Mouse (Mus musculus) gastrocnemius, adult 2 months (tissue): ENCODE results near the gene Gm10491. TPM values are rescaled to one million over a fixed set of nuclear protein-coding genes. Genes with fewer than 3 reads are reported as not detected.
A peak's percentile ranks its signal among the peaks of the same experiment; 100 is the strongest.
"Not testable (repeated sequence)": the region's sequence is repeated elsewhere in the genome, so short reads cannot be mapped to it uniquely, and the experiment has no call there.

Experiments used
- DNase-seq: peaks from one replicate; pipeline ENCODE4 v3.0.0; 2022
- H3K27ac ChIP-seq: fragments of 200-600 bp; 2 replicates; pipeline ENCODE4 v1.8.1; 2022; ENCODE audit warnings: mild to moderate bottlenecking
- H3K4me3 ChIP-seq: fragments of 200-600 bp; 2 replicates; pipeline ENCODE4 v1.8.1; 2022; ENCODE audit warnings: mild to moderate bottlenecking, moderate library complexity
- CTCF ChIP-seq: fragments of 200-600 bp; IDR thresholded peaks from 2 replicates; pipeline ENCODE4 v1.8.1; 2022; ENCODE audit warnings: antibody characterized with exemption, mild to moderate bottlenecking, moderate library complexity
- intact Hi-C: fragments of 180-260 bp; cut with DNase I; formaldehyde crosslinking; loops from one replicate; pipeline ENCODE4 v1.15.1; 2025
- total RNA-seq, 2 experiments: library from RNA; stranded (reverse); gene quantifications; 2 replicates each; pipeline ENCODE4 v1.2.3; 2021

Gene Gm10491
- total RNA-seq, 2 experiments from 2014 or later: not detected

DNA sequence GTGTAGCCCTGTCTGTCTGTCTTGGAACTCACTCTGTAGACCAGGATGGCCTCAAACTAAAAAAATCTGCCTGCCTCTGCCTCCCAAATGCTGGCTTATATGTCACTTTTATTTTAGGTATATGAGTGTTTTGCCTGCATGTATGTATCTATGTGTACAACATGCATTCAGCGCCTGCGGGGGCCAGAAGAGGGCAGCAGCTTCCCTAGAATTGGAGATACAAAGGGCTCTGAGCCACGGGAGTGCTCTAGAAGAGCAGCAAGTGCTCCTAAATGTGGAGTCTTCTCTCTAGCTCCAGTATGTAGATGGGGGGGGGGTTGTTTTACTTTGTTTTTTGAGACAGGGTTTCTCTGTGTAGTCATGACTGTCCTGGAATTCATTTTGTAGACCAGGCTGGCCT lies 8.0 kb upstream of the Gm10491 start:
- H3K27ac ChIP-seq, intact Hi-C loops, DNase-seq, H3K4me3 ChIP-seq: not testable (repeated sequence)
- TF ChIP-seq CTCF: peak; percentile 38

DNA sequence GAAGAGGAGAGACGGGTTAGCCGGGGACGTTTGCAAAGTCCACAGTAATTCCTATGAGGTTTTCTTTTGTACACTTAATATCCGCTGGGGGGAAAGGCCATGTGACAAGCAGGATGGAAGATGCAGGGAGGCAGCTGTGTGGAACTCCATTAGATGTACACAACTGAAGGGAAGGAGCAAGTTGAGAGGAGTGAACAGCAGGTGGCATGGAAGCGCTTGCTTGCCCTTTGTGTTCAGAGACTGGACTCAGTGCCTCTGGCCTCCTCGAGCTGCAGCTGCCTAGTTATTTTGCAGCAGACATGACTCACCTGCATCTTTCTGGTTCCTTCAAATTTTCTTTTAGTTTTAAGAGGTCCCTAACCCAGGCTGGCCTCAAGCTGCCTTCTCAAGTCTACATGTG lies 2.8 kb upstream of the Gm10491 start:
- intact Hi-C loops: loop anchor here (5.0 kb wide), 1 partner anchor 107 kb away; the partner anchor contains the start of gene Glod5
- no peak overlapping the region for H3K27ac ChIP-seq
- no peak for DNase-seq
- H3K4me3 ChIP-seq: no peak overlapping the region
- TF ChIP-seq CTCF: peak; percentile 5; the same call in 1 of the 2 replicates

DNA sequence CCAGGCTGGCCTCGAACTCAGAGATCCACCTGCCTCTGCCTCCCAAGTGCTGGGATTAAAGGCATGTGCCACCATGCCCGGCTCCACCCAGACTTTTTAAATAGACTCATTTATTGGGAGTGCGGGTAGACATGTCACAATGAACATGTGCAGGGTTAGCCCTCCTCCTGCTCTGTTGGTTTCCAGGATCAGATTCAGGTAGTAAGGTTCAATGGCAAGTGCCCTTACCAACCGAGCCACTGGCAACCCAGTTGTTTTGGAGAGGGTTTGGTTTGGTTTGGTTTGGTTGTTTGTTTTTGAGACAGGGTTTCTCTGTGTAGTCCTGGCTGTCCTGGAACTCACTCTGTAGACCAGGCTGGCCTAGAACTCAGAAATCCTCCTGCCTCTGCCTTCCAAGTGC lies 1.6 kb upstream of the Gm10491 start, which contains the start of gene Gm10490:
Gene Gm10490, plus strand, starts transcription at position 301 of the 400 bp plus-strand sequence.
- H3K27ac ChIP-seq, DNase-seq, H3K4me3 ChIP-seq, intact Hi-C loops: not testable (repeated sequence)

DNA sequence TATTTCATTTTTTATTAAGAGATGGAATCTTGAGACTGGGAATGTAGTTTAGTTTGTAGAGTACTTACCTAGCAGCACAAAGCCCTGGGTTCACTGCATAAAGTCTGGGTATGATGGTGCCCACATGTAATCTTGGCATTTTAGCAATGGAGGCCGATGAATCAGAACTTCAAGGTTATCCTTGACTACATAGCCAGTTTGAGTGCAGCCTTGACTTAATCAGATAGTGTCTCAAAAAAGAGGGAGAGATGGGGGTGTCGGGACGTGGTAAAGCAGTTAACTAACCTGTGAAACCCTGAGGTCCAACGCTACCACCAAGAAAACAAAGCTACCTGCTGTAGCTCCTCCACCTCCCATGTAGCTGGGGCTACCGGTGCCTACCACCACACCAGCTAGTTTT lies 3.2 kb downstream of the Gm10491 start:
- no peak for TF ChIP-seq CTCF
- intact Hi-C loops: no loop called here
- Histone ChIP-seq H3K4me3 (no peak overlapping the region), H3K27ac (no peak overlapping the region)
- no peak for DNase-seq

DNA sequence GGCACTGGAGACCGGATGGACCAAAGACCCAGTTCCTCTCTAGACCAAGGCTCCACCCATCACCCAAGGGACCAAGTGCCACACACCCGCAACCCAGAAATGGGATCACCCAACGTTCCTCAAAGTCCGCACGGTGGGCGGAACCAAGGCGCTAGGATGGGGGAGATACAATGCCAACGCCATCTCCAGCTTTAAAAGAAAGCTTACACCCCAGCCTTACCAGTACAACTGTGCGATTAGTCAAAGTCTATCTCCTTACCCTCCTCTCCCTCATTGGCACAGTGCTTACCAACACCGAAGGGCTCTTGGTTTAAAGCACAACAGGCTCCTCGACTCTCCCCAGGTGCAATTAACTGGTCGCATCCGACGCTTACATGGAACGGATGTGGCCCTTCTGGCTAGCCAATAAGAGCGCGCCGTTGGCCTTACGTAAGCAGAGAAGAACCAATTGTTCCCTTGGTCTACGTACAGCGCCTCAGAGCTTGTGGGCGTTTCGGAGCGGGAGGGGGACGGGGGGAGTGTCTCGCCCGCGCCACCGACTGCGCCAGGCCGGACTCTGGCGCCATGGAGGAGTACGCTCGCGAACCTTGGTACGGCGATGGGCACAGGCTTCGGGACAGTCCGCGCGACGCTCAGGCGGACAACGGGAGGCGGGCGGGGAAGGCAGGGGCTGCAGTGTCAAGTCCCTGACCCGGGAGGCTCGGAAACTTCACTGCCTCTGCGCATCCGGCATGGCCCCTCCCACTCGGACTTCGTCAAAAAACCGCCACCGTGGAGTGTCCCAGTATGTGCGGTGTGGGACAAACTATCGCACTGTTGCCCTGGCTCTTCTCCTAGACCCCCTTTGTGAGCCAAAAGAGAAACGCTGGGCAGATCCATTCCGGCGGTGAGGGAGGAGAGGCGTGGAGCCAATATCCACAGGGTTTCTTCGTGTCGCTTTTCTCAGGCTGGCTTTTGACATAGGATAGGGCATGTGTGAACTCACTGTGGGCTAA lies 8.5 kb downstream of the Gm10491 start, which contains the start of the genes Pqbp1 and Timm17b:
Gene Pqbp1, minus strand, starts transcription at position 390 of the 995 bp plus-strand sequence.
Gene Timm17b, plus strand, starts transcription at position 478 of the 995 bp plus-strand sequence.
- intact Hi-C loops: no loop called here
- peak; percentile 92 for DNase-seq
- H3K4me3 ChIP-seq: peak within 1 kb of the TSS; percentile 77
- H3K27ac ChIP-seq: peak within 1 kb of the TSS; percentile 93
- TF ChIP-seq CTCF: no peak

DNA sequence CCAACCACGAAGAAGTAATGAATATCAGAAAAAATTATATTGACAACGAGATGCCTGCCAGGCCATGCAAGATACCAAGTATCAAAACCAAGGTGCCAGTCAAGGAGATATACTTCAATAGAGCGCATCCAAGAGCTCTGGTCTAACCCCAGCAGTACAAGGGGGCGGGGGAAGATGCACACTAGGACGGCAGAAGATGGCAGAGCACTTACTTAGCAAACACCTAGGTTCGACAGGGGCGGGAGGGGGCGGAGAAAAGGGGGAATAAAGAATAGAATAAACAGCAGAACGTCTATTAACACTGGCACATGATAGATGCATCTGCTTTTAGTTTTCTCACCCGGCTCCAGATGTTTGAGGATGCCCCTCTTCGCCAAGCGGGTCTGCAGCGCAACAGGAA lies 9.4 kb downstream of the Gm10491 start:
- TF ChIP-seq CTCF: no peak
- Histone ChIP-seq H3K4me3 (peak overlapping the region; percentile 77), H3K27ac (peak overlapping the region; percentile 93)
- DNase-seq: no peak
- intact Hi-C loops: no loop called here

DNA sequence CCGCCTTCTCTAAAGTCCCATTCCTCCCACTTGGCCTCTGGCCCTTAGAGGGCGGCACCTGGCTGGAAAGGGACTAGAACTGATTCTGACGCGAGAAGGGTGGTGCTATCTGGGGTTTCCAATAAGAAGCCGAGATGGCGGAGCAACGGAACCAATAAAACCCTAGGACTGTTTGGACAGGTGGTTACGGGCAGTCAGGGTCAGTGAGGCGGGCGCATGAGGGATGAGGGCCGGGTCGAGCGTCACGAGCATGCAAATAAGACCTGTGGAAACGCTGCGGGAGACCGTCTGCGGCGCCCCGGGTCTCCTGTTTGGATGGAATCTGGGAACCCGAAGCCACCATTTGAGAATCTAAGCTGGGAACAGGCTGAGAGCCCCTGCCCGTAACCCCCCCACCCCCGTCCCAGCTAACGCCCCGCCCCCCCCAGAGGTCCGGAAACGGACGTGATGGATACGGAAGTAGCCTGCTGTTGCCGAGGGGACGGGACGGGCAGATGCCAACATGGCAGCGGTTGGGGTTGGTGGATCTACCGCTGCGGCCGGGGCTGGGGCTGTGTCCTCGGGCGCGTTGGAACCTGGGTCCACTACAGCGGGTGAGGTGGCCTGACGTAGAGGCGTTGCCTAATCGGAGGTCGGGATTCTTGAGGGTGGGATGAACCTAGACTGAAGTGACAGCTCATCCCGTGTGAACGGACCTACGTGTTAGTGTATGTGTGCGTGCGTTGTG lies 23.6 kb downstream of the Gm10491 start, which contains the start of gene Slc35a2:
Gene Slc35a2, plus strand, starts transcription at position 188 of the 727 bp plus-strand sequence.
- peak; percentile 92 for DNase-seq
- TF ChIP-seq CTCF: peak; percentile 0; the same call in 1 of the 2 replicates
- intact Hi-C loops: no loop called here
- H3K27ac ChIP-seq: peak within 1 kb of the TSS; percentile 93
- peak within 1 kb of the TSS; percentile 78 for H3K4me3 ChIP-seq

DNA sequence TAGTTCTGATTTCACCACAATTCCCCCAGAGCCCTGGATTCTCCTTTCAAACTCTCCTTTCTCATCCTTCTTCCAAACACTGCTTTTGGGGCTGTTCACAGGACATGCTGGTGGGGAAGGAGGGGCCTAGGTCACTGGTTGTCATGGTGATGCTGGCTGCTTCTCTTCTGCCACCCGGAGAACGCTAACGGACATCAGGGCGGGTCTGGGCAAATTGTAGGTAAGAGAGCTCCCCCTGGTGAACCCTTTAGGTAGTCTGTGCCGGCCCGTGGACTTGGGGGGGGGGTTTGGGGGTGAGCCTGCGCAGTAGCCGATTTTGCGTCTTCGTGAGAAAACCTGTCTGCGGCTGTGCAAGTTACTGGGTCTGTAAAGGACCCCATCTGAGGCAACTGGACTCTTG lies 27.8 kb downstream of the Gm10491 start:
- peak; percentile 58 for TF ChIP-seq CTCF
- intact Hi-C loops: loop anchor here (5.0 kb wide), 1 partner anchor 38 kb away; the partner anchor contains the start of gene Otud5
- peak; percentile 68 for DNase-seq
- Histone ChIP-seq H3K4me3 (peak overlapping the region; percentile 64), H3K27ac (peak overlapping the region; percentile 69)

DNA sequence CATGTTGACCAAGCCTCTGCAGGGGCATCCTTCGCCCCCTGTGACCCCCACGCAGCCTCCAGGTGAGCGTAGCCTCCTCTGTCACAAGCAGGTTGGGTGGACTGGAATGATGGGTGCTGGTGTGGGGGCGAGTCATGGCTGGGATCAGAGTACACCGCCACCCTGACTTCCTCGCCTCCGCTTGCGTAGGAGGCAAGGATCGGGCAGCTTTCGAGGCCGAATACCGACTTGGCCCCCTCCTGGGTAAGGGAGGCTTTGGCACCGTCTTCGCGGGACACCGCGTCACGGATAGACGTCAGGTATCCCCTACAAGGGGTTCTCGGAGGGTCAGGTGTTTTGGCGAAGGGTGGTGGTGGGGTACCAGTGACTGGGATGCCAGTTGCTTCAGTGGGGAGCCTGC lies 29.1 kb downstream of the Gm10491 start:
- peak overlapping the region; percentile 79 for H3K4me3 ChIP-seq
- no peak for TF ChIP-seq CTCF
- peak; percentile 30 for DNase-seq
- H3K27ac ChIP-seq: peak overlapping the region; percentile 74; the same call in 1 of the 2 replicates
- intact Hi-C loops: loop anchor here (5.0 kb wide), 1 partner anchor 36 kb away; the partner anchor contains the start of gene Otud5

DNA sequence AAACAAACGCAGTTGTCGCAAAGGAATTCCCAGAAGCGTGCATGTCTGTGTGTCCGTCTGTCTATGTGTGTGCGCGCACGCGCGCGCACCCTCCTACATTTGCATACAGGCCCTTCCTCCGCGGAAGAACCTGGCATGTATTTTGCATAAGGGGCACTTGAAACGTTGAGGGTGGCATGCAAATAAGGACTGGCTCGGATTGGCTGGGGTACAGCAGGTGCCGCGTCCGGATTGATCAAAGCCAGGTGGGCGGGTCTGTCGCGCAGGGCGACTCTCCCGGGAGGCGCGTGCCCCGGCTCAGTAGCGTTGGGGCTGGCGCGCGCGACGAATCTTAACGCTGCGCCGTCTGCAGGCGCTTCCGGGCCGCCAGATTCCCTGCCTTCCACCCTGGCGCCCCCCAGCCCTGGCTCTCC lies 29.6 kb downstream of the Gm10491 start, which contains the start of gene Pim2:
Gene Pim2, plus strand, starts transcription at position 256 of the 413 bp plus-strand sequence.
- intact Hi-C loops: loop anchor here (5.0 kb wide), 1 partner anchor 36 kb away; the partner anchor contains the start of gene Otud5
- peak; percentile 87 for DNase-seq
- Histone ChIP-seq H3K27ac (peak within 1 kb of the TSS; percentile 74), H3K4me3 (peak within 1 kb of the TSS; percentile 79)
- TF ChIP-seq CTCF: no peak

DNA sequence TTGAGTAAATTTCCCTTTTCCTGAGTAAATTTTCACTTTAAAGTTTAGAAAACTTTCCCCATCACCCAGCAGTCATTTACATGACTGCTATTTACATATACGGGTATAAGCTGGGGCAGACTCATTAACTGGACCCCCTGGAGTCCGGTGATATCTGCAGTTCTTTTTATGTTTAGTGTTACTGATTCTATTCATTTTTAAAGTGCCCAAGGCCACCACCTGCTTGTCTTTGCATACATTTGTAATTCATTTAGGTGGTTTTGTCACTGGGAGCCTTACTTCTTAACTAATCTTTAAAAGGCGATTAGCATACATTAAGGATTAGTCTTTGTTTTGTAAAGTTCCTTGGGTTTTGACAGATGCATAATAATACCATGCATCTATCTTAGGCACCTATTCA lies 37.8 kb downstream of the Gm10491 start:
- TF ChIP-seq CTCF: no peak
- intact Hi-C loops: no loop called here
- H3K4me3 ChIP-seq: no peak overlapping the region
- no peak overlapping the region for H3K27ac ChIP-seq
- no peak for DNase-seq

DNA sequence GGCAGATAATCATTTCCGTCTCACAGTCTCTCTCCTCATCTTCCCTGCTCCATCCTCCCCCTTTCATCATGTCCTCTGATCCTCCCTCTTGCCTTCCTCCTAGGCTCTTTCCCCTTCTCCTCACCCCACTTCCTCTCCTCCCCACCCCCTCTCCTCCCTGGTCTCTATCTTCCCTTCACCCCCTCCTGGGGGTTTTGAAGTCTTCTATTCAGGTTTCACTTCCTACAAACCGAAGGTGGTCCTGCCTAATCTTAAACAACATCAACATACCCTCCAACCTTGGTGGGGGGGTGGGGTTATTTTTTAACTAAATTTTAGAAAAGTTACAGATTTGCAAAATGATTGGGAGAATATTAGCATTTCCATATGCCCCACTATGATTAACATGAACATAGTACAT lies 39.1 kb downstream of the Gm10491 start:
- H3K27ac ChIP-seq: no peak overlapping the region
- TF ChIP-seq CTCF: no peak
- no peak for DNase-seq
- intact Hi-C loops: no loop called here
- H3K4me3 ChIP-seq: no peak overlapping the region
